Mouse (Mus musculus) spleen, adult 2 months (tissue): ENCODE measurements around the gene Ppp2r3c.
"Not testable (repeated sequence)": the region's sequence is repeated elsewhere in the genome, so short reads cannot be mapped to it uniquely, and the experiment has no call there.

Experiments
- CTCF ChIP-seq: fragments of 200-500 bp; IDR thresholded peaks from 2 replicates; pipeline ENCODE4 v1.5.1; 2011; ENCODE audit warnings: mild to moderate bottlenecking, inconsistent platforms; ENCODE audit not compliant: insufficient read depth, insufficient read length, insufficient replicate concordance; ENCODE audit errors: extremely low read depth
- POLR2A ChIP-seq: fragments of 200-500 bp; IDR thresholded peaks from 2 replicates; pipeline ENCODE4 v1.6.1; 2011; ENCODE audit warnings: low read depth, low read length, inconsistent platforms

DNA sequence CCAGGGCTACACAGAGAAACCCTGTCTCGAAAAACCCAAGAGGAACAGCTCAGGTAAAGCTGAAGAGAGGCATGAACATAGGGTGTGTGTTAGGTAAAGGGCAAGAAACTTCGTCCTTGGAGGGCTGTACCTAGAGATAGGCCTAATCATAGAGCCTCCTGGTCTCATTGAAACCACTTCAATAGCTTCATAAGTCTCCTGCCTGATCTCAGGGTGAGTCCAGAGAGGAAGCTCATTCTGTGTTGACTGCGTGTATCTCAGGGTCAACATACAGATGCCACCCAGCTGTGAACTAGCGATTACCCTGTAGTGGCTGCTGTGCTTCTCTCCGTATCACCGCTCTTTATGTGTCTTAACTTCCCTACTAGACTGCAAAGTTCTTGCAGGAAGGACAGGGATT is 25.2 kb downstream of the Ppp2r3c start:
- not testable (repeated sequence) for TF ChIP-seq CTCF, POLR2A
